Mouse (Mus musculus): Measurements from ENCODE around the gene Psmb5. TPM values are rescaled to one million over a fixed set of nuclear protein-coding genes. Genes with fewer than 3 reads are reported as not detected.

Psmb5 gene
- polyA plus RNA-seq, 1 experiment: 266 TPM

- no peak for TF ChIP-seq GATA1 (IDR thresholded peaks at IDR 0.05; ENCODE audit: low read length)
Measured at GRCm38 (mm10) chr14:54577089-54577982, 40.5 kb downstream of the Psmb5 start, which contains the start of gene Ajuba. Gene Ajuba (minus strand): TSS chr14:54577558.

GRCm38 (mm10) chr14:54576241-54577088 lies 41.4 kb downstream of the Psmb5 start:
- TF ChIP-seq GATA1 (IDR thresholded peaks at IDR 0.05; ENCODE audit: low read length): no peak

GRCm38 (mm10) chr14:54575631-54576030 lies 42.2 kb downstream of the Psmb5 start:
- no peak for TF ChIP-seq GATA1 (IDR thresholded peaks at IDR 0.05; ENCODE audit: low read length)

- no peak for TF ChIP-seq GATA1 (IDR thresholded peaks at IDR 0.05; ENCODE audit: low read length)
Measured at GRCm38 (mm10) chr14:54575031-54575430, 42.8 kb downstream of the Psmb5 start.

- no peak for TF ChIP-seq GATA1 (IDR thresholded peaks at IDR 0.05; ENCODE audit: low read length)
Measured at GRCm38 (mm10) chr14:54574253-54574652, 43.6 kb downstream of the Psmb5 start.

GRCm38 (mm10) chr14:54572790-54573736 lies 44.8 kb downstream of the Psmb5 start:
- TF ChIP-seq GATA1 (IDR thresholded peaks at IDR 0.05; ENCODE audit: low read length): no peak

- no peak for TF ChIP-seq GATA1 (IDR thresholded peaks at IDR 0.05; ENCODE audit: low read length)
Measured at GRCm38 (mm10) chr14:54572122-54572521, 45.7 kb downstream of the Psmb5 start.

GRCm38 (mm10) chr14:54569451-54570392 lies 48.1 kb downstream of the Psmb5 start:
- no peak for TF ChIP-seq GATA1 (IDR thresholded peaks at IDR 0.05; ENCODE audit: low read length)

- no peak for TF ChIP-seq GATA1 (IDR thresholded peaks at IDR 0.05; ENCODE audit: low read length)
Measured at GRCm38 (mm10) chr14:54568694-54569414, 49.0 kb downstream of the Psmb5 start.

Other genes starting within 250 kb of the Psmb5 start
- 0.21 and 0.33 TPM in 2 replicates for gene Slc7a7, start 200.2 kb downstream of the Psmb5 start, polyA plus RNA-seq (2012)
- gene Mrpl52, start 191.1 kb downstream of the Psmb5 start, polyA plus RNA-seq (2012): 2,065 and 2,909 TPM in 2 replicates
- gene Mmp14, start 186.4 kb downstream of the Psmb5 start, polyA plus RNA-seq (2012): 151 and 178 TPM in 2 replicates
- 345 and 440 TPM in 2 replicates for gene Lrp10, start 153.9 kb downstream of the Psmb5 start, polyA plus RNA-seq (2012)
- gene Rem2, start 141.9 kb downstream of the Psmb5 start, polyA plus RNA-seq (2012): 0.31 and 0.32 TPM in 2 replicates
- gene Prmt5, start 100.5 kb downstream of the Psmb5 start, polyA plus RNA-seq (2012): 166 and 236 TPM in 2 replicates
- 37.7 and 58.3 TPM in 2 replicates for gene Haus4, start 63.4 kb downstream of the Psmb5 start, polyA plus RNA-seq (2012)
- 0.08 and 0.12 TPM in 2 replicates for gene Ajuba, start 40.5 kb downstream of the Psmb5 start, polyA plus RNA-seq (2012)
- 19.6 and 20.0 TPM in 2 replicates for gene 4931414P19Rik, start 12.0 kb downstream of the Psmb5 start, polyA plus RNA-seq (2012)
- not detected in 2 replicates for gene Psmb11, start 3.4 kb upstream of the Psmb5 start, polyA plus RNA-seq (2012)
- not detected in 2 replicates for gene Gm17606, start 22.9 kb upstream of the Psmb5 start, polyA plus RNA-seq (2012)
- gene Cdh24, start 23.3 kb upstream of the Psmb5 start, polyA plus RNA-seq (2012): 2.3 and 2.8 TPM in 2 replicates
- 6.6 and 9.8 TPM in 2 replicates for gene 1700123O20Rik, start 68.2 kb upstream of the Psmb5 start, polyA plus RNA-seq (2012)
- gene Acin1, start 68.9 kb upstream of the Psmb5 start, polyA plus RNA-seq (2012): 516 and 685 TPM in 2 replicates
- not detected in 2 replicates for gene Gm29776, start 80.8 kb upstream of the Psmb5 start, polyA plus RNA-seq (2012)
- gene Cebpe, start 94.2 kb upstream of the Psmb5 start, polyA plus RNA-seq (2012): not detected in 2 replicates
- gene Slc7a8, start 163.9 kb upstream of the Psmb5 start, polyA plus RNA-seq (2012): 79.2 and 81.1 TPM in 2 replicates
- gene Rnf212b, start 196.1 kb upstream of the Psmb5 start, polyA plus RNA-seq (2012): not detected in 2 replicates